Mouse (Mus musculus) cerebral cortex, adult 2 months (tissue): ENCODE measurements around the gene Gm45618.

Experiments
- WGBS: fragments of 180-500 bp; shearing (Covaris S2); methylation state at CpG from one replicate; pipeline ENCODE4 v1.1.7; 2018; 5-methylcytosine and 5-hydroxymethylcytosine counted together

The Gm45618 gene

DNA sequence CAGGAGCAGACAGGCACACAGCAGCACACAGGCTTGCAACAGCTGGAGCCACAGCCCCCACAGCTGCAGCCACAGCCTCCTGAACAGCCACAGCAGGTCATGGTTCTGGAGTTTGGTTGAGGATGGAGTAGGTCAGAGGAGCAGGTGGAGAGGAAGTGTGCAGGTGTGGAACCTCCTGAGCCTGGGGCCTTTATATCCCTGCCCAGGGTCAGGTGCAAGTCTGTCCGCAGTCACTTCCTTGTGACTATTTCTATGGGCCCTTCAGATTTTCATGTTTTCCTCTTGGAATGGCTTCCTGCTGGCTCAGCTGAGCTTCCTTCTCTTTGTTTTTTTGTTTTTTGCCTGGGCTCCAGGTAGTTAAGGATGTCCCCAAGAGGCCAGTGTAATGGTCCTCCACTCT is at the start of gene Gm45618:
Gene Gm45618, minus strand, starts transcription at position 101 of the 400 bp plus-strand sequence.
- WGBS: 81% methylated on average over 1 of the region's 1 CpGs

DNA sequence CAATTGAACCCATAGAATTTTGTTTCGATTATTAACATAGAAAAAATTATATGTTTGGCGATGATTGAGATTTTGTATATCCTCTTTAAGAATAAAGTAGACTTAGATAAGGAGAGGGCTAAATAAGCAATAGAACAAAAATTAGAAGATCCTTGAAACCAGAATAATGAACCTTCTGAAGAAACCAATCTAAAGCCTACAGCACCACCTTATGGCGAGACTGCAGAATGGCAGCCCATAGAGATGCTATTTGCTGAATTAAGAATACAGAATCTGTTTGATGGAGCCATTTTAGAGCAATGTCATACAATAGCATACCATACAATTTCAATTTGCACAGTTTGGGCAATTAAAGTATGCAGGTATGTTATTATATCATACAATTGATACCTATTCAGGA is 49.3 kb upstream of the Gm45618 start:
- 53% methylated on average over 3 of the region's 3 CpGs for WGBS

DNA sequence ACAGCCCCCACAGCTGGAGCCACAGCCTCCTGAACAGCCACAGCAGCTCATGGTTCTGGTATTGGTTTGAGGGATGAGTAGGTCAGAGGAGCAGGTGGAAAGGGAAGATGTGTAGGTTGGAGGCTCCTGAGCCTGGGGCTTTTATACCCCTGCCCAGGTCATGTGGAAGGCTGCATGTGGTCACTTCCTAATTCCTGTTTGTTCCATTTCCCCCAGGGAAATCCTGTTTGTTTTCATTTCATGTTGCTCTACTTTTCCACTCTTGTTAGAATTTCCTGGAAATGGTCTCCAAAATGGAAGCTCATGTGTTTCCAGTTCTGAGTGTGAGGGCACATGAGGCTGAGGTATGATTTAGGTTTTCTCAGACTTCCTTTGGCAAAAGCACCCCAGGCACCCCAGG is 45.1 kb upstream of the Gm45618 start, which contains the start of gene Gm4553:
Gene Gm4553, minus strand, starts transcription at position 101 of the 400 bp plus-strand sequence.

DNA sequence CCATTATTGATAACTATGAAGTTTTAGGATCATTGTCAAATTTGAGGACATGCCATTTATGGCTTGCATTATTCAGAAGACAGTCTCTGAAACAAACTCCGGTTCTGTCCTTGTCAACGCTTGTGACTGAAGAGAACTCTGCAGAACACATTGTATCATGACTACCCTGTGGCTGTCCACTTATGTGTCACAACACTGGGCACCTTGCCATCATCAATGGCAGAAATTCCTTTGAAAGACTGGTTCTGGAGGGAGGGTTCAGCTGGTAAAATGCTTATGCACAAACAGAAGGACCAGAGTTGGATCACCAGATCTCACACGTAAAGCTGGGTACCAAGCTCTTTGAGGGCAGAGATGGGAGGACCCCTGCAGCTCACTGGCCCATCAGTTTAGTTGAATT is 38.8 kb upstream of the Gm45618 start:
- WGBS: 85% methylated on average over 3 of the region's 3 CpGs

DNA sequence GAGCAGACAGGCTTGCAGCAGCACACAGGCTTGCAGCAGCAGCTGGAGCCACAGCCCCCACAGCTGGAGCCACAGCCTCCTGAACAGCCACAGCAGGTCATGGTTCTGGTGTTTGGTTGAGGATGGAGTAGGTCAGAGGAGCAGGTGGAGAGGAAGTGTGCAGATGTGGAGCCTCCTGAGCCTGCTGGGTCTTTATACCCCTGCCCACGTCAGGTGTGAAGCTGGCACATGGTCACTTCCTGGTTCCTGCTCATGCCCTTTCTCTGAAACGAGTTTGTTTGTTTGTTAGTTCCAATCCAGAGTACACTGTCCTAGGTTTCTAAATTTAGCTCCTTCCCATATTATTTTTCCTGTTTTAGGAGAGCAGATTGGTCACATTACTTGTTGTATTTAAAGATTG is 36.5 kb upstream of the Gm45618 start, which contains the start of gene Gm29735:
Gene Gm29735, minus strand, starts transcription at position 101 of the 400 bp plus-strand sequence.
- 42% methylated on average over 2 of the region's 2 CpGs for WGBS

DNA sequence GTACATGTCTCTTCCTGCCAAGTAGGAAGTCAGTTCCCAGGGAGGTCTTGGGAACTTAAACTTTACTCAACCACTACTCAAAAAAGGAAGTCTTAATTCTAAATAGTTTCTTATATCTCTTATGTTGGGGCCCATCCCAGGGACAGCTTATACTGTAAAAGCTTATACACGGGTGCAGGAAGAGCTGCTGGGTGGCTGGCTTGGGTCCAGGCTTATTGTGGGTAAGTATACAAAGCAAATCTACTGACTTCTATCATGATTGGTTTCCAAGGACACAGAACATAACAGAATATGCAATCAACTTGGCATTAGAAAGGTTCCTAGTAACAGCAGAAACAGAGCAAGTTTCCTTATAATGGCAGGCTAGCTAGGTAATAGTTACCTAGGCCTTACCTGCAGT is 34.8 kb upstream of the Gm45618 start:
- 43% methylated on average over 1 of the region's 1 CpGs for WGBS

DNA sequence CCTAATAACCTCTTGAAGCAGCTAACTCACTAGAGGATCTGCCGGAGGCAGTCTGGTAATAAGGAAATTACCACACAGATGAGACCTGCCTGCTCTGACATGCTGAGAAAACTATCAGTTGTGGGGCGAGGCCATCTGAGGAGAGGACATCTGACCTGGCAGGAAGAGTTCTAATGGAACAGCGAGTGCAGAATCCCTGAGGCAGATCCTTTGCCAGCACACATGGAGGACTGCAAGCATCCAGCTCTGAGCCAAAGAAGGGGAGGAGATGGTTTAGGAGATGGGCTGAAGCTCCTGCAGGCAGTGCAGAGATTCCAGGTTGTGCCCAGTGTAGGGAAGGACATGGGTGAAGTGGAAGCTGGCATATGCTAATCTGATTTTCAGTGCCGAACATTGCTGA is 31.7 kb upstream of the Gm45618 start:
- 84% methylated on average over 4 of the region's 4 CpGs for WGBS

DNA sequence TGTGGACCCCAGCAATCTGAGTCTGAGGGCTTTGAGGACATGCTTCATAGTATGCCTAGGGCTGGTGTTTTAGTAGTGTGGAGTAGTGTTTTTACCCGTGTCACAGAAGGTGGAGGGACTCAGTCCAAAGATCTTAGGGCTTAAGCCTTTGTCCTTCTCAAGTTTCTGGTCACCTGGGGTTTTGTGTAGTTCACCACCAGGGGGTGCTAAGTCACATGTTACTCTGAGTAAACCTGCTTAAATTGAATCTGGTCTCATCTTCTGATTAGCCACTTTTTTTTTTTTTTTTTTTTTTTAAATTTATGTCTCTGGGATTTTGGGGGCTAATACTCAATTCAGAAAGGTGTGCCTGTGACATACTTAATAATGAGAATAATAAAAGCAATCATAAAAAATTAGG is 25.5 kb upstream of the Gm45618 start:
- 3% methylated on average over 1 of the region's 1 CpGs for WGBS

DNA sequence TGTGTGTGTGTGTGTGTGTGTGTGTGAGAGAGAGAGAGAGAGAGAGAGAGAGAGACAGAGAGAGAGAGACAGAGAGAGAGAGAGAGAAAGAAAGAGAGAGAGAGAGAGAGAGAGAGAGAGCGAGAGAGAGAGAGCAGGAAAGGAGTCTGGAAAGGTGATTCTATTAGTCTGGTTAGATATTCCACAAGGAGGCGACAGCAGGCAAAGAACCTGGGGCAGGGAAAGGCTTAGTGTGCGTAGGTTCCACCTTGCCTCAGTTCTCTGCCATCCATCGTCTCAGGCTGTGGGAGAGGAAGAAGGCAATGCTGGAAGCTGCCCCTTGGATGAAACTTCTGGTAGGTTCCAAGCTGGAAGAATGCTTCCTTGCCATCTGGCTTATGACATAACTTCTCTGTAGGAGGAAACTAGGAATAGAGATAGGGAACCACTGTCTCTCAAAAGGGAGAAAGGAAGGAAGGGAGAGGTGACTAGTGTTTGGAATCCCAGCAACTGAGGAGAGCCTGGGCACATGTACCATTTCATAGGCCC is 24.9 kb upstream of the Gm45618 start:
- WGBS: 33% methylated on average over 4 of the region's 4 CpGs

DNA sequence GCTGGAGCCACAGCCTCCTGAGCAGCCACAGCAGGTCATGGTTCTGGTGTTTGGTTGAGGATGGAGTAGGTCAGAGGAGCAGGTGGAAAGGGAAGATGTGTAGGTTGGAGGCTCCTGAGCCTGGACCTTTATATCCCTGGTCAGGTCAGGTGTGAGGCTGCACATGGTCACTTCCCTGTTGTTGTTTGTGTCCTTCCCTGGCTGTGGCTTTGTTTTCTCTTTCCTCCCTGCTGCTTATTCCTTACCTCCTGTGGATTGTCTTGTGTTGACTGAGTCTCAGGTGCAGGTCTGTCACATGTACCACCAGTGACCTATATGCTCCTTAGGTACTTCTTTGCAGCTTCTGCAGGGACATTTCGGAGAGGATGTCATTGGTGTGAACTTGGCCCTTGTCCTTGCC is 24.0 kb upstream of the Gm45618 start, which contains the start of gene Gm45337:
Gene Gm45337, minus strand, starts transcription at position 101 of the 400 bp plus-strand sequence.
- WGBS: 89% methylated on average over 1 of the region's 1 CpGs

DNA sequence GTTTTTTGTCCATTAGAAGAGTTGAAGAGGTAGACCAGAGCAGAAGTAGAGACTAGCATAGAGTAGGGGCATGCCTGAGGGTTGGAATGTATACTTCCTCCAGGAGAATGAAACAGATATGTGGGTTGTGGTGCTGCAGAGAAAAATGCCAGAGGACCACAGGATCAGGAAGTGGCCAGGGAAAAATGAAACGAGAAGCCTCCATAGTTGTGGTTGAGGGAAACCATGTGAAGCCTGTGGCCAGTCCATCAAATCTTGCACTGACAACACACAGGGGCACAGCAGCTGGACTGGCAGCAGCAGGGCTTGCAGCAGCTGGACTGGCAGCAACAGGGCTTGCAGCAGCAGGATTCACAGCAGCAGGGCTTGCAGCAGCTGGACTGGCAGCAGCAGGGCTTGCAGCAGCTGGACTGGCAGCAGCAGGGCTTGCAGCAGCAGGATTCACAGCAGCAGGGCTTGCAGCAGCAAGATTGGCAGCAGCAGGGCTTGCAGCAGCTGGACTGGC is 23.0 kb upstream of the Gm45618 start:
- WGBS: 61% methylated on average over 1 of the region's 1 CpGs

DNA sequence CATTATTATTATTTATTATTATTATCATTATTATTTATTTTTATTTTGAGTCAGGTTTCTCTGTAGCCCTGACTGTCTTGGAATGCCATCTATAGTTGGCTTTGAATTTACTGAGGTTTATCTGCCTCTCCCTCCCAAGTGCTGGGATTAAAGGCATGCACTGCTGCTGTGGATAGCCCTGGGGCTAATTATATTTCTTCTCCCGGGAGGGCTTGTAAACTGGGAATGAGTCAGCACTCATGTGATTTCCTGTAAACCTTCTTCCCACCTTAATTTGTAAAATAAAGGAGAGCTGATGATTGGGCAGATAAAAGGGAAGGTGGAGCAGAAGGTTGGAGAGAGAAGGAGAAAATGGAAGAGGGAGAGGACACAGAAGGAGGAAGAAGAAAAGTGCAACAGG is 20.2 kb upstream of the Gm45618 start:
- WGBS: 9% methylated on average over 1 of the region's 1 CpGs

DNA sequence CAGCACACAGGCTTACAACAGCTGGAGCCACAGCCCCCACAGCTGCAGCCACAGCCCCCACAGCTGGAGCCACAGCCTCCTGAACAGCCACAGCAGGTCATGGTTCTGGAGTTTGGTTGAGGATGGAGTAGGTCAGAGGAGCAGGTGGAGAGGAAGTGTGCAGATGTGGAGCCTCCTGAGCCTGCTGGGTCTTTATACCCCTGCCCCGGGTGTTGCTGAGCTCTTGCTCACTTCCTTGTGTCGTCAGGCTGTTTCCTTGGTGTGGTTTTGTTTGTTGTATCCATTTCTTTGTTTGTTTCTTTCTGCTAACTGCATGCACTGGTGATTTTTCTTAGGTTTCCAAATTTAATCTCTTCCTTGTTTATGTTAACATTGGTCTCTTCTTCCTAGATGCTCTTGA is 15.4 kb upstream of the Gm45618 start, which contains the start of gene Gm39115:
Gene Gm39115, minus strand, starts transcription at position 101 of the 400 bp plus-strand sequence.
- 58% methylated on average over 2 of the region's 2 CpGs for WGBS

DNA sequence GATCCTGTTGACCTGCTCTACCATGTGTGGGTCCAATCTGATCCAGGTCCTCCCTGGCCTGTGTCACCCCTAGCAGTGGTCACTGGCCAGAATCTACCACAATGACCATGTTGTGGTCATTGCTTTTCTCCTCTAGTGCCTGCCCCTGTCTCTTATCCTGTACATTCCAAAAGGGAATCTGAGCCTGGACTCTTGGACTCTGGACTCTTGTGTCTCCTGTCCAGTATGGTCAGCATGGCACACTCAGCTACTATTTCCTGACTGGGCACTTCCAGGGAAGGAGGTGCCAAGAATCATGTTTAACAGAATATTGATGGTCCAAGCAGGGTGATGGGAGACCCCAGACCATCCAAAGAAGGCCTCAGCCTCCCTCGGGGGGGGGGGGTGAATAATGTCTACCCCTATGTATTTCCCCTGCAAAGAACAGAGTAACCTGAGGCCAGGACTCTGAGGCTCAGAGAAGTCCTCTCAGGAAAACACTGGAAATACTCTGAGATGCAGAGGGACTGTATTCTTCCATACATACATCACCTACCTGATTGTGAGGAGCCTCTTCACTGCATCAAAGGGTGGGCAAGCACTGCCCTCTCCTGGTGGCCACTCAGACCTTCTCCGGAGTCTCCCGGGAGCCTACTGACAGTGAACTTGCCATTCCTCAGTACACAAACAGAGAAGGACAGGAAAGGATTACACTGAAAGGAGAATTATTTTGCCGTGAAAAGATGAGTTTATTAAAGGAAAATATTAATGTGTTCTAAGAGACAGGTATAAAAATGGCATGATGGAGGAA is 13.9 kb upstream of the Gm45618 start:
- 66% methylated on average over 4 of the region's 4 CpGs for WGBS

DNA sequence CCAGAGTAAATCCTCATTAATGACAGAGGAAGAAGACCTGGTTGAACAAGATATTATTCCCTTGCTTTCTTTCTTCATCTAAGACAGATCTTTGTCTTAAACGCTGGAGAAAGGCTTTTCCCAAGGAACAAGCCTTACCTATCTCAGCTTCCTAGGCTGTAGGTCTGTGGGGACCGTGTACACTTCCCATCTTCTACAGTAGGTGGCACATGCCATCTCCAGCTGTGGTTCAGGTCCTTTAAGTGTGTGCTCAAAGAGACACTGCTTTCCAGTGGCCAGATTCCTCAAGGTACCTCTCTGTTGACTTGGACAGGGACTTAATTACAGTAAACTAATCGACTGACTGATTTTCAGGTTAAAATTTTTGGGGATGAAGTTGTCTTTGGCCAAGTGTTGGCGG is 8.3 kb upstream of the Gm45618 start:
- WGBS: 71% methylated on average over 4 of the region's 4 CpGs

DNA sequence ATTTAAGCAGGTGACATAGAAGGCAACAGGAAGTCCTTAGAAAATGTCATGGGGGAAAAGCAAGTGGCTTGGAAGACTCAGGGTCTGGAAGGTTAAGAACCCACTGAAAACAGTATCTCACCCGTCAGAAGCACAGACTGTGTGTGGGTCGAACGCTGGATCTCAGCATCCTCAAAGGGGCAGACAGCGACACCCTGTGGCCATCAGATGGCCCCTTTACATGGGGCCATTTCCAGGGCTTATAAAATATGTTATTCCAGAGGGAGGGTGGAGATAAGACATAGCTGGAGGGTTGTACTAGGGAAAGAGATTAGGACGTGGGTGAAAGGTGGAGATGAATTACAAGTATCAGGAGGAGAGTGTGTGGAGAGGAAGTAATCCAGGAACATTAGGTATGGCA is 897 bp downstream of the Gm45618 start:
- 28% methylated on average over 5 of the region's 5 CpGs for WGBS

DNA sequence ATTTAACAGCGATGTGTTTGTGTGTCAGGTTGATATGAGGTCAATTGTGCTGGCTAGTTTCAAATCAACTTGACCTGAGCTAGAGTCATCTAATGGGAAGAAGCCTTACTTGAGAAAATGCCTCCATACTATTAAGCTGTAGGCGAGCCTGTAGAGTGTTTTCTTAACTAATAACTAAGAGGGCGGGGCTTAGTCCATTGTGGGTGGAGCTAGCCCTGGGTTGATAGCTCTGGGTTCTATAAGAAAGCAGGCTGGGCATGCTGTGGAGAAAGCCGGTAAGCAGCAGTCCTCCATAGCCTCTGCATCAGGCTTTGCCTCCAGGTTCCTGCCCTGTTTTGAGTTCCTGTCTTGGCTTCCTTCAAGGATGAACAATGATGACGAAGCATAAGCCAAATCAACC is 15.8 kb downstream of the Gm45618 start:
- 75% methylated on average over 5 of the region's 5 CpGs for WGBS

DNA sequence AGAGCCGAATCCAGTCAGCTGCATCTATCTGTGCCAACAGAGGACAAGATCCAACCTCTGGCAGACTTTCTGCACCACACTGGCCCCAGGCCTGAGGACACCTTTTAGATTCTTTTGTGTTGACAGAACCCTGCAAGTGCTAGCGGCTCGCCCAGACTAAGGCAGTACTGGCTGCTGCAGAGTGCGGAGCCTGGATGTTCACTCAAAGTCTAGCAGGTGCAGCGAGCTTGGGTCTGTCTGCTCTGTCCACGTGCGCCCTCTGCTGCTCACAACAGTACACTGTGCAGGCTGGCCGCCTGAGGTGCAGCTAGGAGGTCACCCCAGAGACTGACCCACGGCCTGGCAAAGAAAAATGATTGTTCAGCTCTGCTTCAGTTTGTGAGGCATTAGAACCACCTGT is 22.8 kb downstream of the Gm45618 start:
- WGBS: 2% methylated on average over 9 of the region's 9 CpGs

DNA sequence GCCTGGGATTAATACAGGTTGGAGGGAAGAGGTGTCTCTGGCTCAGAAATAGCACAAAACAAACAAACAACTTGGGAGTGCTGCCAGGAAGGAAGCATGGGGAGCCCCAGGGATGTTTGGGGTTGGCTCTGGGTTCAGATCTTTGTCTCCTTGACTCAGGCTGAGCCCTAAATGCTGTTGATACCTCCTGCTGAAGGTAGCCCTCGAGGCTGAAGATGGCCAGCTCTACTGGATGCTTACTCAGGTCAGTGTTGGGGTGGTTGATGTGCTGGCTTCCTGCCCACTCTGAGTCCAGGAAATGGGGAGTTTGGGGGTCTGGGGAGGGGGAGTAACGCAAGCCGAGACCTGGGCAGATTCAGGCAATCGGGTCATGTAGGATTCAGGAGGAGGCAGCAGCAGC is 23.8 kb downstream of the Gm45618 start:
- WGBS: 63% methylated on average over 4 of the region's 4 CpGs

DNA sequence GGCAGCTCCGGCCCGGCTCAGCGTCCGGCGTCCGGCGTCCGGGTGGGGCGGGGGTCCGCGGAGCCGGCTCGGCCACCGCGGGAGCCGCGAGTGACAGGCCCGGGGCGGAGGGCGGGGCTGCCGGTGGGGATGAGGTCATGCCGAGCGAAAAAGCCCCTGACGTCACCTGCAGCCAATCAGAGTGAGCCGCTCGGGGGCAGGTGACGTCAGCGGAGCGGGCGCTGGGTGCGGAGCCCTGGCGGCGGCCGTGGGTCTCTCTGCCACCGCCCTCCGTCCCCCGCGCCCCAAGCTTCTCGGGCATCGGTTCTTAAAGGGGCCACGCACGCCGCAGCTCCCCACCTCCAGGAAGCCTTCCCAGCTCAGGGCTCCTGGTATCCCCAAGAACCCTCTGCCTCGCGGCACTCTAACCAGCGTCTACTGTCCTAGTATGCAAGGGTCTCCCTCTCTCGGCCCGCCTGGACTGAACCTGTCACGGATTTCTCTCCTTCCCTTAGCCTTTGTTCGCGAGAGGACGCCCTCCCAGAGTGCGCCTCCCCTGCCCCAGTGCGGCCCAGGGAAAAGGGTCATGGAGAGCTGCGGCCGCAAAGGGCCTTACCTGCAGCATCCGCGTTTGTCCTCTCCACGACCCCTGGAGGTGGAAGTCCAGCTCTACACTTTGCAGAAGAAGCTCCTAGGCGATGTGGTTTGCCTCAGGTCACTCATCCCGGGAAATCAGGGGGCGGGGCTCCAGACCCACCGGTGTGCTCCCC is 25.2 kb downstream of the Gm45618 start, which contains the start of gene Dusp8:
Gene Dusp8, minus strand, starts transcription at position 661 of the 749 bp plus-strand sequence.
- WGBS: under 1% methylated on average over 63 of the region's 63 CpGs

DNA sequence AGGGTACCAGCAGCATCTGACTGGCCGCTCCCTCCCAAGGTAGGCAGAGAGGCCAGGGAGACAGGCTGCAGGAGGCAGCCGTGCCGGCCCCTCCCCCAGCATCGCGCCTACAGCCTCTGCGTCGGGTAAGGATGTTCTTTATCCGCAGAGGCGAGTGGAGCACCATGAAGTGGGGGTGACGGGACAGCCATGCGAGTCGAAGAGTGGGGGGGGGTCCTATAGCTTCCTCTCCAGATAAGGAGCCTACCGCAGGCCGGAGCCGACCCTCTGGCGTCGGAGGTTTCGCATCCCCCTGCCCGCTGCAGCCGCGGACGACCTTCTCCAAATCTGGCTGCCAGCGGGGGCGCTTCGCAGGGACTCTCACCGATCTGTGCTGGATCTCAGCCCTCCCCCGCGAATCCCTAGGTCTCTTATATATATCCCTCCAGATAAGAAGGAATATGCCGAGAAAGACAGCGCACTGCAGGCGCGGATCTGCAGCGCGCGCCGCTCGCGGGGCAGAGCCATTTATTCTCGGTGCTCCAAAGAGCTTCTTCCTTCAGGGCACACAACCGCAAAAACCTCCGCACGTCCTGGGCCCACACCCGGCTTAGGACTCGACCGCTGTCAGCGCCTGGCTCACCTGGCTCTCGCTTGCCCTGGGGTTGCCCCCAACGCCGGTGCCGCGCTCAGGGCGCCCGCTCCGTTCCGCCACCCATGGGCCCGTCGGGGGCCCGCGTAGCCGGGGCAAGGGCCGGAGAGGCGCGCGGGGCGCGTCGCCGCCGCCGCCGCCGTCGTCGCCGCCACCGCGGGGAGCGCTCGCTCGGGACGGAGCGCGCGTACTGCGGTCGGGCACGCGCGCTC is 26.0 kb downstream of the Gm45618 start:
- WGBS: under 1% methylated on average over 89 of the region's 89 CpGs
